Mouse (Mus musculus) adrenal gland, adult 18-20 months (tissue): ENCODE results near the gene Taf1c. TPM values are rescaled to one million over a fixed set of nuclear protein-coding genes. Genes with fewer than 3 reads are reported as not detected.
A peak's percentile ranks its signal among the peaks of the same experiment; 100 is the strongest.

ENCODE experiments used
- DNase-seq, 2 experiments: peaks; one replicate each; pipeline ENCODE4 v3.0.0; 2021 to 2022; ENCODE audit warnings: low spot score in 2 of 2
- long read RNA-seq, 2 experiments: library from polyadenylated mRNA; stranded (forward); transcript quantifications; one replicate each; pipeline ENCODE4 v2.0.0; 2021
- total RNA-seq, 2 experiments: library from RNA; stranded (reverse); gene quantifications; 1 replicate in 1 of 2; 2 replicates in 1 of 2; pipeline ENCODE4 v1.2.3; 2021

Gene Taf1c
- 10 to 100 TPM; 11.9 to 15.5 TPM for total RNA-seq
- long read RNA-seq, experiment 1, transcript Taf1c-201 (15 exons, 3,236 nt): major isoform, 10 of 18 reads
- long read RNA-seq, experiment 1, partial matches to known transcripts: 3 of 18 reads
- long read RNA-seq, experiment 1, other reads (novel, unspliced or antisense): 4 of 18 reads
- long read RNA-seq, experiment 2, transcript Taf1c-201 (15 exons, 3,236 nt): major isoform, 24 of 58 reads
- long read RNA-seq, experiment 2, partial matches to known transcripts: 30 of 58 reads
- long read RNA-seq, experiment 2, other reads (novel, unspliced or antisense): 3 of 58 reads

- peak; percentile 91 to 92 for DNase-seq
These were observed at the start of gene Taf1c for GRCm38 (mm10) chr8:119604996-119605395. Gene Taf1c (minus strand): TSS chr8:119605222.

- peak in 1 of 2 experiments; percentile 35 for DNase-seq
These were observed 46.3 kb upstream of the Taf1c start for GRCm38 (mm10) chr8:119651324-119651723.

- no peak for DNase-seq
These were observed 41.8 kb upstream of the Taf1c start for GRCm38 (mm10) chr8:119646846-119647245.

GRCm38 (mm10) chr8:119646197-119646596, 41.2 kb upstream of the Taf1c start:
- no peak for DNase-seq

GRCm38 (mm10) chr8:119644981-119645597, 40.1 kb upstream of the Taf1c start:
- DNase-seq: no peak

GRCm38 (mm10) chr8:119644429-119644960, 39.5 kb upstream of the Taf1c start:
- DNase-seq: no peak

GRCm38 (mm10) chr8:119642960-119643359, 37.9 kb upstream of the Taf1c start:
- no peak for DNase-seq

- DNase-seq: peak in 1 of 2 experiments; percentile 46
These were observed 36.0 kb upstream of the Taf1c start for GRCm38 (mm10) chr8:119641058-119641457.

GRCm38 (mm10) chr8:119639798-119640197, 34.8 kb upstream of the Taf1c start:
- DNase-seq: no peak

GRCm38 (mm10) chr8:119638261-119638660, 33.2 kb upstream of the Taf1c start:
- no peak for DNase-seq

- DNase-seq: no peak
These were observed 32.4 kb upstream of the Taf1c start for GRCm38 (mm10) chr8:119637381-119637780.

- no peak for DNase-seq
These were observed 31.7 kb upstream of the Taf1c start for GRCm38 (mm10) chr8:119636766-119637165.

- no peak for DNase-seq
These were observed 30.9 kb upstream of the Taf1c start for GRCm38 (mm10) chr8:119635958-119636357.

GRCm38 (mm10) chr8:119635378-119635777, 30.4 kb upstream of the Taf1c start, which contains the start of gene Kcng4:
Gene Kcng4 (minus strand): TSS chr8:119635680.
- no peak for DNase-seq

GRCm38 (mm10) chr8:119634616-119635336, 29.8 kb upstream of the Taf1c start:
- no peak for DNase-seq

GRCm38 (mm10) chr8:119632909-119633308, 27.9 kb upstream of the Taf1c start:
- no peak for DNase-seq

GRCm38 (mm10) chr8:119632246-119632645, 27.2 kb upstream of the Taf1c start:
- no peak for DNase-seq

- DNase-seq: no peak
These were observed 25.8 kb upstream of the Taf1c start for GRCm38 (mm10) chr8:119630841-119631240.

GRCm38 (mm10) chr8:119627613-119628359, 22.8 kb upstream of the Taf1c start:
- DNase-seq: no peak

- DNase-seq: no peak
These were observed 22.2 kb upstream of the Taf1c start for GRCm38 (mm10) chr8:119627199-119627598.

- no peak for DNase-seq
These were observed 20.8 kb upstream of the Taf1c start for GRCm38 (mm10) chr8:119625788-119626187.
